Mouse (Mus musculus): ENCODE measurements around the gene Bod1l. TPM values are rescaled to one million over a fixed set of nuclear protein-coding genes. Genes with fewer than 3 reads are reported as not detected.

The Bod1l gene
- polyA plus RNA-seq, 1 experiment from 2014 or later = 28.7 TPM

- peaks cover 66% of the 10 kb centered on the region for H3K36me3 ChIP-seq
- no peaks in the 10 kb centered on the region for H3K9me3 ChIP-seq
- no peak overlapping the region for H3K4me3 ChIP-seq
- no peak for ATAC-seq (ENCODE audit: low FRiP score, low read depth)
- no peaks in the 10 kb centered on the region for H3K4me1 ChIP-seq
- no peaks in the 10 kb centered on the region for H3K27me3 ChIP-seq
- H3K27ac ChIP-seq (replicated peaks) = no peak overlapping the region
- H3K9ac ChIP-seq (replicated peaks) = no peak overlapping the region
- no peak overlapping the region for H3K4me2 ChIP-seq (replicated peaks)
Observed at GRCm38 (mm10) chr5:41794434-41794833, 49.7 kb downstream of the Bod1l start.

- H3K4me3 ChIP-seq = no peak overlapping the region
- no peaks in the 10 kb centered on the region for H3K4me1 ChIP-seq
- H3K27me3 ChIP-seq = no peaks in the 10 kb centered on the region
- peaks cover 86% of the 10 kb centered on the region for H3K36me3 ChIP-seq
- no peaks in the 10 kb centered on the region for H3K9me3 ChIP-seq
- no peak for ATAC-seq (ENCODE audit: low FRiP score, low read depth)
- H3K4me2 ChIP-seq (replicated peaks) = no peak overlapping the region
- 95% methylated on average over 2 of the region's 2 CpGs for WGBS
- no peak overlapping the region for H3K9ac ChIP-seq (replicated peaks)
- no peak overlapping the region for H3K27ac ChIP-seq (replicated peaks)
Observed at GRCm38 (mm10) chr5:41790517-41790916, 53.6 kb downstream of the Bod1l start.

GRCm38 (mm10) chr5:41788877-41789276 lies 55.2 kb downstream of the Bod1l start:
- Histone ChIP-seq H3K4me3 (no peak overlapping the region), H3K4me2 (replicated peaks) (no peak overlapping the region), H3K27ac (replicated peaks) (no peak overlapping the region), H3K9ac (replicated peaks) (no peak overlapping the region), H3K36me3 (peaks cover 81% of the 10 kb centered on the region), H3K9me3 (no peaks in the 10 kb centered on the region), H3K4me1 (no peaks in the 10 kb centered on the region), H3K27me3 (no peaks in the 10 kb centered on the region)
- 80% methylated on average over 6 of the region's 6 CpGs for WGBS
- no peak for ATAC-seq (ENCODE audit: low FRiP score, low read depth)

GRCm38 (mm10) chr5:41781890-41782289 lies 62.2 kb downstream of the Bod1l start:
- Histone ChIP-seq H3K9ac (replicated peaks) (no peak overlapping the region), H3K9me3 (no peaks in the 10 kb centered on the region), H3K4me2 (replicated peaks) (no peak overlapping the region), H3K4me3 (no peak overlapping the region), H3K27me3 (no peaks in the 10 kb centered on the region), H3K27ac (replicated peaks) (no peak overlapping the region), H3K4me1 (no peaks in the 10 kb centered on the region), H3K36me3 (peaks cover 22% of the 10 kb centered on the region)
- ATAC-seq (ENCODE audit: low FRiP score, low read depth) = 0 out of 2 replicates have a peak, but pooled peaks have one; percentile 34
- WGBS = 91% methylated on average over 5 of the region's 5 CpGs

GRCm38 (mm10) chr5:41780026-41780425 lies 64.1 kb downstream of the Bod1l start:
- H3K4me2 ChIP-seq (replicated peaks) = no peak overlapping the region
- H3K27me3 ChIP-seq = no peaks in the 10 kb centered on the region
- peaks cover 5% of the 10 kb centered on the region; the same call in 1 of the 2 replicates for H3K36me3 ChIP-seq
- no peaks in the 10 kb centered on the region for H3K9me3 ChIP-seq
- no peak overlapping the region for H3K4me3 ChIP-seq
- 76% methylated on average over 3 of the region's 3 CpGs for WGBS
- H3K27ac ChIP-seq (replicated peaks) = no peak overlapping the region
- ATAC-seq (ENCODE audit: low FRiP score, low read depth) = no peak
- H3K4me1 ChIP-seq = no peaks in the 10 kb centered on the region
- no peak overlapping the region for H3K9ac ChIP-seq (replicated peaks)

- no peak overlapping the region for H3K9ac ChIP-seq (replicated peaks)
- H3K27ac ChIP-seq (replicated peaks) = no peak overlapping the region
- H3K9me3 ChIP-seq = no peaks in the 10 kb centered on the region
- no peaks in the 10 kb centered on the region for H3K4me1 ChIP-seq
- ATAC-seq (ENCODE audit: low FRiP score, low read depth) = no peak
- no peak overlapping the region for H3K4me3 ChIP-seq
- H3K4me2 ChIP-seq (replicated peaks) = no peak overlapping the region
- 0 out of 2 replicates have a peak, but pooled peaks cover 4% of the 10 kb centered on the region for H3K27me3 ChIP-seq
- no peaks in the 10 kb centered on the region for H3K36me3 ChIP-seq
- WGBS = 77% methylated on average over 6 of the region's 6 CpGs
Observed at GRCm38 (mm10) chr5:41775728-41776127, 68.4 kb downstream of the Bod1l start.

- no peak overlapping the region for H3K9ac ChIP-seq (replicated peaks)
- H3K36me3 ChIP-seq = no peaks in the 10 kb centered on the region
- WGBS = 83% methylated on average over 3 of the region's 3 CpGs
- H3K27me3 ChIP-seq = peaks cover 6% of the 10 kb centered on the region; the same call in 1 of the 2 replicates
- no peak overlapping the region for H3K27ac ChIP-seq (replicated peaks)
- no peak overlapping the region for H3K4me3 ChIP-seq
- ATAC-seq (ENCODE audit: low FRiP score, low read depth) = no peak
- no peaks in the 10 kb centered on the region for H3K9me3 ChIP-seq
- no peak overlapping the region for H3K4me2 ChIP-seq (replicated peaks)
- H3K4me1 ChIP-seq = no peaks in the 10 kb centered on the region
Observed at GRCm38 (mm10) chr5:41775273-41775672, 68.8 kb downstream of the Bod1l start.

GRCm38 (mm10) chr5:41768382-41769040 lies 75.6 kb downstream of the Bod1l start:
- Histone ChIP-seq H3K4me2 (replicated peaks) (peak overlapping the region; percentile 42), H3K4me3 (peak overlapping the region; percentile 19; the same call in 1 of the 2 replicates), H3K27me3 (peaks cover 61% of the 10 kb centered on the region), H3K9me3 (no peaks in the 10 kb centered on the region), H3K27ac (replicated peaks) (no peak overlapping the region), H3K4me1 (peaks cover 25% of the 10 kb centered on the region), H3K9ac (replicated peaks) (no peak overlapping the region), H3K36me3 (no peaks in the 10 kb centered on the region)
- WGBS = 6% methylated on average over 21 of the region's 21 CpGs
- ATAC-seq (ENCODE audit: low FRiP score, low read depth) = peak; percentile 47; the same call in 1 of the 2 replicates

GRCm38 (mm10) chr5:41767296-41768200 lies 76.6 kb downstream of the Bod1l start:
- H3K4me3 ChIP-seq = peak overlapping the region; percentile 23
- H3K9me3 ChIP-seq = no peaks in the 10 kb centered on the region
- no peak overlapping the region for H3K9ac ChIP-seq (replicated peaks)
- no peaks in the 10 kb centered on the region for H3K36me3 ChIP-seq
- 2% methylated on average over 33 of the region's 33 CpGs for WGBS
- H3K4me1 ChIP-seq = peaks cover 32% of the 10 kb centered on the region
- H3K27me3 ChIP-seq = peaks cover 71% of the 10 kb centered on the region
- ATAC-seq (ENCODE audit: low FRiP score, low read depth) = no peak
- peak overlapping the region; percentile 42 for H3K4me2 ChIP-seq (replicated peaks)
- no peak overlapping the region for H3K27ac ChIP-seq (replicated peaks)

- ATAC-seq (ENCODE audit: low FRiP score, low read depth) = no peak; the same call in 1 of the 2 replicates
- no peak overlapping the region for H3K4me3 ChIP-seq
- 2% methylated on average over 27 of the region's 27 CpGs for WGBS
- peaks cover 37% of the 10 kb centered on the region for H3K4me1 ChIP-seq
- no peaks in the 10 kb centered on the region for H3K36me3 ChIP-seq
- H3K27ac ChIP-seq (replicated peaks) = no peak overlapping the region
- no peak overlapping the region for H3K4me2 ChIP-seq (replicated peaks)
- no peak overlapping the region for H3K9ac ChIP-seq (replicated peaks)
- H3K27me3 ChIP-seq = peaks cover 81% of the 10 kb centered on the region
- H3K9me3 ChIP-seq = no peaks in the 10 kb centered on the region
Observed at GRCm38 (mm10) chr5:41766406-41767010, 77.6 kb downstream of the Bod1l start.

GRCm38 (mm10) chr5:41765626-41766405 lies 78.3 kb downstream of the Bod1l start:
- WGBS = under 1% methylated on average over 14 of the region's 14 CpGs
- Histone ChIP-seq H3K27ac (replicated peaks) (no peak overlapping the region), H3K4me2 (replicated peaks) (no peak overlapping the region), H3K27me3 (peaks cover 85% of the 10 kb centered on the region), H3K36me3 (no peaks in the 10 kb centered on the region), H3K4me3 (no peak overlapping the region), H3K4me1 (peaks cover 40% of the 10 kb centered on the region), H3K9ac (replicated peaks) (no peak overlapping the region), H3K9me3 (no peaks in the 10 kb centered on the region)
- no peak for ATAC-seq (ENCODE audit: low FRiP score, low read depth)

Data from midbrain, embryonic 12.5 days (tissue).